Mouse (Mus musculus) bone marrow, adult 2 months (tissue): ENCODE measurements around the gene Hoxa3.

ENCODE experiments used
- CTCF ChIP-seq: fragments of 200-500 bp; IDR thresholded peaks from 2 replicates; pipeline ENCODE4 v1.5.1; 2011; ENCODE audit warnings: low read length, control low read depth; ENCODE audit not compliant: control insufficient read depth, insufficient read depth
- POLR2A ChIP-seq: fragments of 200-500 bp; IDR thresholded peaks from 2 replicates; pipeline ENCODE4 v1.6.1; 2011; ENCODE audit warnings: low read depth, mild to moderate bottlenecking, control low read depth, low read length, borderline replicate concordance; ENCODE audit not compliant: control insufficient read depth

DNA sequence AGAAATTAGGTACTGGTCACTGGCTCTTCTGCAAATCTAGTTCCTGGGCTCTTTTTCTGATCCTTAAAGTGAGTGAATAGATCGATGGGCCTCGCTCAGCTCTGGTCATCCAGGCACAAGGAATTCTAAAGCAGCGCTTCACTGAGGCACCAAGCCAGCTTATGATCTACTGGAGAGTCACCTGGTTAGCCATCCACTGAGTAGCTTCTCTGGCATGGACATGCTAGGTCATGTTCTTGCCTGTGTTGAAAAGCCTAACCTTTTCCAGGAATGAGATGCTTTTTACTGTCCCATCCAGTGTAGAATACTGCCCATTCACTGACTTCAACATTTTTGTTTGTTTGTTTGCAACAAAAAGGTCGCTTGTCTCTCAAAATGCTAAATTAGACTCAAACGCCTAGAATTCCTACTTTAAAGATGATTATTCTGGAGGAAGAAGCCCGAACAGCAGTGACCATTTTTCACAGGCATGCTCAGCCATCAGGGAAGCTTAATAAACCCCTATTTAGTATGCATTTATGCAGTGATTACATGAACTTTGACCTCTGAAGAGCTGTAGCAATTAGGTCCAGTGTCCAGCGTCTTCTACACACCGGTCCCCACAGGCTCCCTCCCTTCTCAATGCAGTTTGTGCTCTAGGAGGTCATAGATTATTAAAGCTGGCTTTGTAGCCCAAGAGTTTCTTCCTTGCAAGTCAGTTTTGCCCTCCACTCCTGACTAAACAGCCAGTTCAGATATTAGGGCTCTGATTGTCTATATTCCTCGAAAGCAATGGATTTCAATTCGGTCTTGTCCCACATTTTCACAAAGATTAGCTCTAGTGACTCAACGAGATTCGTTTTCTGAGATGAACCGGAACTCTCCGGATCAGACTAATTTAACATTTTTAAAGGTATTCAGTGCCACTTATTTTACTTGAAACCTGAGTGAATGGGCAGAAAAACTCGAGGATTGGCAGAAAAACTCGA is 60.6 kb downstream of the Hoxa3 start:
- TF ChIP-seq CTCF: no peak
- no peak for TF ChIP-seq POLR2A
